ENCODE assay signal across 13 mouse cellular contexts in genomic region chr11:94456347-94456746, GRCm38 (mm10). TPM values are rescaled to one million over a fixed set of nuclear protein-coding genes. Genes with fewer than 3 reads are reported as not detected.
DNase-seq lines count a peak whose midpoint lies in the region; ATAC-seq and TF ChIP-seq lines count a peak whose summit lies in the region.
"Had no signal": no experiment of that assay in that cellular context is flagged by ENCODE, and none has a peak within 500 bp of the region (broad histone marks: within the 10 kb centered on the region; RNA-seq: fewer than 3 reads in every experiment).

No protein-coding gene starts in this region.

- ATAC-seq in intestine, embryonic 16.5 days, result peak; percentile 58
- ATAC-seq in forebrain, embryonic 11.5 days (replicated peaks; ENCODE audit: low FRiP score), result no peak

- H3K9me3 ChIP-seq in heart, embryonic 10.5 days, result no peaks in the 10 kb centered on the region
- no peaks in the 10 kb centered on the region for H3K9me3 ChIP-seq in intestine, embryonic 16.5 days (ENCODE audit: control insufficient read depth, low read length)
- no peaks in the 10 kb centered on the region for H3K9me3 ChIP-seq in forebrain, embryonic 11.5 days (ENCODE audit: control insufficient read depth, low read length)
- H3K9me3 ChIP-seq: lung, embryonic 15.5 days had no signal

- peak overlapping the region; percentile 56; the same call in 1 of the 2 replicates for H3K27ac ChIP-seq in heart, embryonic 10.5 days
- H3K27ac ChIP-seq in bone marrow, adult 2 months (ENCODE audit: control insufficient read depth, insufficient read depth, low read depth, low read length, poor library complexity), result peak overlapping the region; percentile 85
- H3K27ac ChIP-seq in intestine, embryonic 16.5 days (ENCODE audit: low read length), result no peak overlapping the region
- H3K27ac ChIP-seq in spleen, adult 2 months (ENCODE audit: insufficient read depth, low read length), result peak overlapping the region; percentile 22; the same call in 1 of the 2 replicates
- no peak overlapping the region for H3K27ac ChIP-seq in forebrain, embryonic 11.5 days (ENCODE audit: low read depth, low read length)
- H3K27ac ChIP-seq: layer of hippocampus, adult 2 months; lung, embryonic 15.5 days had no signal

- TF ChIP-seq CTCF in bone marrow, adult 2 months (IDR thresholded peaks at IDR 0.05; ENCODE audit: control insufficient read depth, insufficient read depth, low read length), result no peak
- no peak for TF ChIP-seq CTCF in spleen, adult 2 months (IDR thresholded peaks at IDR 0.05; ENCODE audit: extremely low read depth, insufficient read depth, insufficient read length, insufficient replicate concordance)

- DNase-seq in heart, embryonic 10.5 days (ENCODE audit: low spot score), result peak; percentile 87
- no peak for DNase-seq in heart, postnatal 10 days
- no peak for DNase-seq in spleen, adult 2 months (ENCODE audit: low read depth in 1 of 2, low spot score in 2 of 2)
- DNase-seq in MN1 (ENCODE audit: low spot score), result no peak
- DNase-seq in adrenal gland, adult 2 months, result no peak
- no peak for DNase-seq in forebrain, embryonic 11.5 days (ENCODE audit: low spot score)
- DNase-seq: gastrocnemius, postnatal 10 days; heart, postnatal 14 days had no signal

- peaks cover 32% of the 10 kb centered on the region for H3K27me3 ChIP-seq in heart, embryonic 10.5 days (ENCODE audit: insufficient read depth, poor library complexity, severe bottlenecking)
- no peaks in the 10 kb centered on the region for H3K27me3 ChIP-seq in intestine, embryonic 16.5 days (replicated peaks; ENCODE audit: control insufficient read depth, insufficient read depth, low read length)
- H3K27me3 ChIP-seq in spleen, adult 2 months (ENCODE audit: control insufficient read depth, insufficient read depth, low read length), result no peaks in the 10 kb centered on the region
- H3K27me3 ChIP-seq in forebrain, embryonic 11.5 days (ENCODE audit: control insufficient read depth, insufficient read depth, low read length), result no peaks in the 10 kb centered on the region
- H3K27me3 ChIP-seq: lung, embryonic 15.5 days had no signal

- TF ChIP-seq POLR2A in bone marrow, adult 2 months (IDR thresholded peaks at IDR 0.05; ENCODE audit: borderline replicate concordance, control insufficient read depth, low read depth, low read length), result peak; percentile 24; the same call in 1 of the 2 replicates
- TF ChIP-seq POLR2A in spleen, adult 2 months (IDR thresholded peaks at IDR 0.05; ENCODE audit: low read depth, low read length), result no peak

- WGBS in heart, embryonic 10.5 days, result 46% methylated on average over 3 of the region's 3 CpGs
- WGBS in bone marrow, adult 2 months, result 77% methylated on average over 3 of the region's 3 CpGs
- 55% methylated on average over 3 of the region's 3 CpGs for WGBS in intestine, embryonic 16.5 days
- WGBS in spleen, adult 2 months, result 78% methylated on average over 3 of the region's 3 CpGs
- WGBS in forebrain, embryonic 11.5 days, result 75% methylated on average over 3 of the region's 3 CpGs

- no peak overlapping the region for H3K9ac ChIP-seq in intestine, embryonic 16.5 days (ENCODE audit: low read depth, low read length)
- no peak overlapping the region for H3K9ac ChIP-seq in forebrain, embryonic 11.5 days (ENCODE audit: low read length)
- H3K9ac ChIP-seq: lung, embryonic 15.5 days had no signal

- H3K4me1 ChIP-seq in heart, embryonic 10.5 days, result peaks cover 41% of the 10 kb centered on the region
- H3K4me1 ChIP-seq in bone marrow, adult 2 months (ENCODE audit: control insufficient read depth, insufficient read depth, low read length), result 0 out of 2 replicates have a peak, but pooled peaks cover 3% of the 10 kb centered on the region
- peaks cover 4% of the 10 kb centered on the region; the same call in 1 of the 2 replicates for H3K4me1 ChIP-seq in intestine, embryonic 16.5 days (ENCODE audit: control insufficient read depth, insufficient read depth, low read length)
- H3K4me1 ChIP-seq in spleen, adult 2 months (ENCODE audit: control insufficient read depth, insufficient read depth, insufficient read length), result no peaks in the 10 kb centered on the region
- H3K4me1 ChIP-seq in forebrain, embryonic 11.5 days (replicated peaks; ENCODE audit: control insufficient read depth, insufficient read depth, low read length), result no peaks in the 10 kb centered on the region

- intact Hi-C loops in heart, postnatal 10 days (cut with DNase I), result no loop called here

- no peak overlapping the region for H3K4me2 ChIP-seq in intestine, embryonic 16.5 days (ENCODE audit: low read depth, low read length)
- H3K4me2 ChIP-seq in forebrain, embryonic 11.5 days (ENCODE audit: low read depth, low read length, severe bottlenecking), result no peak overlapping the region
- H3K4me2 ChIP-seq: lung, embryonic 15.5 days had no signal

- no peaks in the 10 kb centered on the region for H3K36me3 ChIP-seq in heart, embryonic 10.5 days
- no peaks in the 10 kb centered on the region for H3K36me3 ChIP-seq in intestine, embryonic 16.5 days (ENCODE audit: control insufficient read depth, insufficient read depth, low read length)
- no peaks in the 10 kb centered on the region for H3K36me3 ChIP-seq in spleen, adult 2 months (ENCODE audit: control insufficient read depth, insufficient read depth, low read length)
- no peaks in the 10 kb centered on the region for H3K36me3 ChIP-seq in forebrain, embryonic 11.5 days (ENCODE audit: control insufficient read depth, insufficient read depth, low read length)

- H3K4me3 ChIP-seq in heart, embryonic 10.5 days, result no peak overlapping the region
- H3K4me3 ChIP-seq in bone marrow, adult 2 months (replicated peaks; ENCODE audit: control insufficient read depth, low read depth, low read length), result peak overlapping the region; percentile 60
- no peak overlapping the region for H3K4me3 ChIP-seq in intestine, embryonic 16.5 days (ENCODE audit: low read length)
- H3K4me3 ChIP-seq in spleen, adult 2 months (ENCODE audit: extremely low read depth, insufficient read depth, insufficient read length), result no peak overlapping the region
- no peak overlapping the region for H3K4me3 ChIP-seq in forebrain, embryonic 11.5 days (ENCODE audit: low read depth, low read length)
- H3K4me3 ChIP-seq: layer of hippocampus, adult 2 months; lung, embryonic 15.5 days had no signal

RNA-seq across cellular contexts. Expression of gene Cacna1g, which starts 17.7 kb away (rescaled TPM):
- polyA plus RNA-seq in heart, embryonic 10.5 days (2016; fragmentation: Nextera tagmentation; extraction: Ambion mirVana), result 1.5 and 2.4 TPM in 2 replicates
- 10 to 100 TPM; 33.4 to 41.3 TPM for total RNA-seq in heart, postnatal 10 days (2021)
- polyA plus RNA-seq in bone marrow, adult 2 months (2011; ENCODE audit: insufficient read depth, insufficient read length, low replicate concordance, missing spikeins), result 13.7 and 26.8 TPM in 2 replicates
- 4.9 and 5.4 TPM in 2 replicates for polyA plus RNA-seq in intestine, embryonic 16.5 days (2015; fragmentation: Nextera tagmentation; extraction: Ambion mirVana)
- 9.8 and 12.0 TPM in 2 replicates for polyA plus RNA-seq in spleen, adult 2 months (2012; rRNA removed)
- total RNA-seq in adrenal gland, adult 2 months (2021), result under 1 TPM; 0.61 to 0.69 TPM
- polyA plus RNA-seq in adrenal gland, adult 2 months (2012; rRNA removed), result 2.7 and 3.5 TPM in 2 replicates
- 13.0 and 17.4 TPM in 2 replicates for polyA plus RNA-seq in forebrain, embryonic 11.5 days (2014; fragmentation: Nextera tagmentation; extraction: Ambion mirVana)

RNA-seq across cellular contexts. Expression of gene Spata20, which starts 29.6 kb away (rescaled TPM):
- polyA plus RNA-seq in heart, embryonic 10.5 days (2016; fragmentation: Nextera tagmentation; extraction: Ambion mirVana), result not detected in 2 replicates
- total RNA-seq in heart, postnatal 10 days (2021), result 1 to 10 TPM in 1 of 2 experiments, under 1 TPM in 1; 0.31 to 1.2 TPM
- polyA plus RNA-seq in bone marrow, adult 2 months (2011; ENCODE audit: insufficient read depth, insufficient read length, low replicate concordance, missing spikeins), result not detected in 2 replicates
- 0.13 and 0.16 TPM in 2 replicates for polyA plus RNA-seq in intestine, embryonic 16.5 days (2015; fragmentation: Nextera tagmentation; extraction: Ambion mirVana)
- not detected in 2 replicates for polyA plus RNA-seq in spleen, adult 2 months (2012; rRNA removed)
- not detected for total RNA-seq in adrenal gland, adult 2 months (2021)
- not detected in 2 replicates for polyA plus RNA-seq in adrenal gland, adult 2 months (2012; rRNA removed)
- polyA plus RNA-seq in forebrain, embryonic 11.5 days (2014; fragmentation: Nextera tagmentation; extraction: Ambion mirVana), result 0.17 TPM in 1 of 2 replicates, not detected in the other
- total RNA-seq: gastrocnemius, postnatal 10 days had no signal
- polyA plus RNA-seq: C2C12 had no signal

RNA-seq across cellular contexts. Expression of gene Epn3, which starts 43.4 kb away (rescaled TPM):
- polyA plus RNA-seq in heart, embryonic 10.5 days (2016; fragmentation: Nextera tagmentation; extraction: Ambion mirVana), result 7.7 and 14.2 TPM in 2 replicates
- 10 to 100 TPM; 26.5 to 26.7 TPM for total RNA-seq in heart, postnatal 10 days (2021)
- polyA plus RNA-seq in bone marrow, adult 2 months (2011; ENCODE audit: insufficient read depth, insufficient read length, low replicate concordance, missing spikeins), result not detected in 2 replicates
- polyA plus RNA-seq in intestine, embryonic 16.5 days (2015; fragmentation: Nextera tagmentation; extraction: Ambion mirVana), result 1.5 and 1.7 TPM in 2 replicates
- 0.23 and 0.39 TPM in 2 replicates for polyA plus RNA-seq in spleen, adult 2 months (2012; rRNA removed)
- 10 to 100 TPM; 23.3 to 40.4 TPM for total RNA-seq in adrenal gland, adult 2 months (2021)
- 23.0 and 25.5 TPM in 2 replicates for polyA plus RNA-seq in adrenal gland, adult 2 months (2012; rRNA removed)
- polyA plus RNA-seq in forebrain, embryonic 11.5 days (2014; fragmentation: Nextera tagmentation; extraction: Ambion mirVana), result 0.48 and 0.64 TPM in 2 replicates

Comparison
In these comparisons a context has a peak if more than half of its experiments do, and no peak if none do; other contexts are left out.
1. H3K27ac ChIP-seq: peak in heart, embryonic 10.5 days (single experiment), bone marrow, adult 2 months (single experiment) and spleen, adult 2 months (single experiment); none in intestine, embryonic 16.5 days (single experiment) and forebrain, embryonic 11.5 days (single experiment).